Mouse (Mus musculus) heart, adult 2 months (tissue): ENCODE results near the gene AC124108.1.

ENCODE experiments used
- CTCF ChIP-seq: fragments of 200-600 bp; IDR thresholded peaks from 2 replicates; pipeline ENCODE4 v1.8.1; 2022; ENCODE audit warnings: antibody characterized with exemption, mild to moderate bottlenecking, moderate library complexity
- EP300 ChIP-seq: fragments of 200-500 bp; IDR thresholded peaks from 2 replicates; pipeline ENCODE4 v1.6.1; 2011; ENCODE audit warnings: low read depth, low read length, control low read depth; ENCODE audit not compliant: insufficient read depth
- POLR2A ChIP-seq: fragments of 200-500 bp; IDR thresholded peaks from 2 replicates; pipeline ENCODE4 v1.6.1; 2011; ENCODE audit warnings: mild to moderate bottlenecking, low read depth, low read length, control low read depth; ENCODE audit not compliant: insufficient read depth

DNA sequence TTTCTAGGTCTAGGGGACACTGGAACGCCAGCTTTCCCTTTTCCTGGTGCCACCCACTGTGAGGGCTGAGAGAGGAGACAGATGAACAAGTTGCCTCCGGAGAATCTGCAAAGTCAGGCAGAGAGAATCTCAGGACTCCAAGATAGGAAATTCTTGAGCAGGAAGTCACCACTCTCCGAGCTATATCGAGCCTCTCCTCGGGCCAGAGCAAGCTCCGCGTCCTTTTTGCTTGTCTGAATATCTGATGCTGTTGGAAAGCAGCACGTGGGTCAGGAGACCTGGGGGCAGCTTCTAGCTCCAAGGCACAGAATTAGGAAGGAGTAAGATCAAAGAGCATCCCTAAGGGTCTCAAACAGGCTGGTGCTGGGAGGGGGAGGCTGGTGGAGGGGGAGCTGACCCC lies 37.6 kb upstream of the AC124108.1 start:
- no peak for TF ChIP-seq CTCF
- no peak for TF ChIP-seq POLR2A
- no peak for TF ChIP-seq EP300
